Mouse (Mus musculus) liver, embryonic 14.5 days (tissue): ENCODE data around the gene Gm5141.

Experiments
- CTCF ChIP-seq: IDR thresholded peaks from 2 replicates; pipeline ENCODE4 v1.5.1; 2016; ENCODE audit warnings: antibody characterized with exemption, low read depth, control low read depth
- EP300 ChIP-seq: IDR thresholded peaks from 2 replicates; pipeline ENCODE4 v1.6.1; 2016; ENCODE audit warnings: antibody characterized with exemption, low read depth

DNA sequence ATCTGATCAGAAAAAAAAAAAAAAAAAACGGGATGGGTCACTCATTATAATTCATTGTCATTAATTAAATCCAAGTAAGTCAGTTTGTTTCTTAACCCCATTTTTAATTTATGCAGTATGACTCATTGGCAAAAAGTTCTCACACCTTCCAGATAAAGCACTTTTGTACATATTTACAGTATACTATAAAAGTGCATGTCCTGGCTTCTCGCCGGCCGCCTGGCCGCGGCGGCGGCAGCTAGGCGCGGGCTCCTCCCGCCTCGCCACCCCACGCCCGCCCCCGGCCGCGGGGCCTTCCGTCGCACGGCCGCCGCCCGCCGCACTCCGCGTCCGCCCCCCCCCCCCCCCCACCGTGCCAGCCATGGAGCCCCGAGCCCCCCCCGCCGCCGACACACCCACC, 27.1 kb upstream of the Gm5141 start:
- no peak for TF ChIP-seq EP300
- TF ChIP-seq CTCF = no peak
